Mouse (Mus musculus) heart, embryonic 11.5 days (tissue): Measurements from ENCODE around the gene Otogl. TPM values are rescaled to one million over a fixed set of nuclear protein-coding genes. Genes with fewer than 3 reads are reported as not detected.

Experiments used
- ATAC-seq: fragments of 200-750 bp; cut with Nextera tagmentation; replicated peaks from 2 replicates; pipeline ENCODE4 v1.8.0; 2017; ENCODE audit warnings: moderate library complexity; ENCODE audit not compliant: insufficient number of reproducible peaks, low FRiP score, low TSS enrichment
- H3K27ac ChIP-seq: fragments of 300-500 bp; sonication (generic); 2 replicates; pipeline ENCODE4 v1.5.1; 2014; ENCODE audit warnings: mild to moderate bottlenecking, low read depth, low read length
- H3K27me3 ChIP-seq: fragments of 300-500 bp; sonication (generic); 2 replicates; pipeline ENCODE4 v1.6.1; 2014; ENCODE audit warnings: mild to moderate bottlenecking, low read length, mixed read lengths; ENCODE audit not compliant: control insufficient read depth, insufficient read depth
- H3K36me3 ChIP-seq: fragments of 300-500 bp; sonication (generic); 2 replicates; pipeline ENCODE4 v1.6.1; 2014; ENCODE audit warnings: mild to moderate bottlenecking, low read length, moderate library complexity, mixed read lengths; ENCODE audit not compliant: control insufficient read depth, insufficient read depth
- H3K4me1 ChIP-seq: fragments of 300-500 bp; sonication (generic); 2 replicates; pipeline ENCODE4 v1.6.1; 2014; ENCODE audit warnings: low read length; ENCODE audit not compliant: control insufficient read depth, insufficient read depth
- H3K4me2 ChIP-seq: fragments of 300-500 bp; sonication (generic); 2 replicates; pipeline ENCODE4 v1.6.1; 2014; ENCODE audit warnings: mild to moderate bottlenecking, moderate library complexity
- H3K4me3 ChIP-seq: fragments of 300-500 bp; sonication (generic); 2 replicates; pipeline ENCODE4 v1.5.1; 2014; ENCODE audit warnings: low read depth, low read length
- H3K9ac ChIP-seq: fragments of 300-500 bp; sonication (generic); 2 replicates; pipeline ENCODE4 v1.6.1; 2014; ENCODE audit warnings: mild to moderate bottlenecking, low read depth, low read length, moderate library complexity
- H3K9me3 ChIP-seq: fragments of 300-500 bp; sonication (generic); replicated peaks from 2 replicates; pipeline ENCODE4 v1.6.1; 2016; ENCODE audit warnings: low read length; ENCODE audit not compliant: control insufficient read depth
- WGBS: fragments of 180-500 bp; shearing (Covaris S2); extraction: QIAGEN DNeasy Blood & Tissue Kit; methylation state at CpG from one replicate; pipeline ENCODE4 v1.1.7; 2014; ENCODE audit not compliant: insufficient replicate concordance; 5-methylcytosine and 5-hydroxymethylcytosine counted together
- polyA plus RNA-seq: library from polyadenylated mRNA; unstranded; fragments of >200 nt; fragmentation: Nextera tagmentation; extraction: Ambion mirVana; gene quantifications from 2 replicates; pipeline ENCODE4 v1.2.1, GENCODE M21; 2014

The Otogl gene
- polyA plus RNA-seq, 1 experiment from 2014 or later, result 0.27 TPM

GRCm38 (mm10) chr10:107868904-107869303 lies 43.0 kb downstream of the Otogl start:
- Histone ChIP-seq H3K27ac (no peak overlapping the region), H3K9ac (no peak overlapping the region), H3K36me3 (no peaks in the 10 kb centered on the region), H3K9me3 (no peaks in the 10 kb centered on the region), H3K4me2 (no peak overlapping the region), H3K4me1 (no peaks in the 10 kb centered on the region), H3K27me3 (no peaks in the 10 kb centered on the region), H3K4me3 (no peak overlapping the region)
- WGBS, result 86% methylated on average over 8 of the region's 8 CpGs
- no peak for ATAC-seq

- no peak overlapping the region for H3K4me2 ChIP-seq
- H3K9me3 ChIP-seq, result no peaks in the 10 kb centered on the region
- 67% methylated on average over 4 of the region's 4 CpGs for WGBS
- no peak overlapping the region for H3K27ac ChIP-seq
- H3K4me1 ChIP-seq, result no peaks in the 10 kb centered on the region
- ATAC-seq, result no peak
- no peaks in the 10 kb centered on the region for H3K36me3 ChIP-seq
- H3K4me3 ChIP-seq, result no peak overlapping the region
- no peak overlapping the region for H3K9ac ChIP-seq
- H3K27me3 ChIP-seq, result no peaks in the 10 kb centered on the region
Observed at GRCm38 (mm10) chr10:107867414-107867813, 44.5 kb downstream of the Otogl start.

GRCm38 (mm10) chr10:107860235-107860917 lies 51.6 kb downstream of the Otogl start:
- H3K9ac ChIP-seq, result no peak overlapping the region
- no peaks in the 10 kb centered on the region for H3K9me3 ChIP-seq
- H3K27me3 ChIP-seq, result no peaks in the 10 kb centered on the region
- no peak for ATAC-seq
- H3K4me3 ChIP-seq, result no peak overlapping the region
- H3K4me2 ChIP-seq, result no peak overlapping the region
- H3K27ac ChIP-seq, result no peak overlapping the region
- H3K36me3 ChIP-seq, result no peaks in the 10 kb centered on the region
- WGBS, result 80% methylated on average over 8 of the region's 8 CpGs
- H3K4me1 ChIP-seq, result no peaks in the 10 kb centered on the region

- no peak overlapping the region for H3K27ac ChIP-seq
- H3K36me3 ChIP-seq, result no peaks in the 10 kb centered on the region
- 89% methylated on average over 3 of the region's 3 CpGs for WGBS
- H3K4me1 ChIP-seq, result no peaks in the 10 kb centered on the region
- H3K4me2 ChIP-seq, result no peak overlapping the region
- no peak for ATAC-seq
- H3K4me3 ChIP-seq, result no peak overlapping the region
- no peaks in the 10 kb centered on the region for H3K27me3 ChIP-seq
- no peaks in the 10 kb centered on the region for H3K9me3 ChIP-seq
- no peak overlapping the region for H3K9ac ChIP-seq
Observed at GRCm38 (mm10) chr10:107859220-107859619, 52.7 kb downstream of the Otogl start.

- H3K27ac ChIP-seq, result no peak overlapping the region
- no peak overlapping the region for H3K4me3 ChIP-seq
- no peaks in the 10 kb centered on the region for H3K36me3 ChIP-seq
- H3K9ac ChIP-seq, result no peak overlapping the region
- WGBS, result 29% methylated on average over 7 of the region's 7 CpGs
- no peaks in the 10 kb centered on the region for H3K27me3 ChIP-seq
- no peaks in the 10 kb centered on the region for H3K9me3 ChIP-seq
- no peak overlapping the region for H3K4me2 ChIP-seq
- ATAC-seq, result no peak
- H3K4me1 ChIP-seq, result no peaks in the 10 kb centered on the region
Observed at GRCm38 (mm10) chr10:107858684-107859083, 53.2 kb downstream of the Otogl start.

- 84% methylated on average over 1 of the region's 1 CpGs for WGBS
- no peak overlapping the region for H3K4me2 ChIP-seq
- no peak overlapping the region for H3K27ac ChIP-seq
- H3K36me3 ChIP-seq, result no peaks in the 10 kb centered on the region
- H3K4me3 ChIP-seq, result no peak overlapping the region
- no peaks in the 10 kb centered on the region for H3K4me1 ChIP-seq
- H3K9ac ChIP-seq, result no peak overlapping the region
- no peaks in the 10 kb centered on the region for H3K9me3 ChIP-seq
- ATAC-seq, result no peak
- no peaks in the 10 kb centered on the region for H3K27me3 ChIP-seq
Observed at GRCm38 (mm10) chr10:107844906-107845305, 67.0 kb downstream of the Otogl start.

GRCm38 (mm10) chr10:107834452-107835239 lies 77.3 kb downstream of the Otogl start:
- no peaks in the 10 kb centered on the region for H3K9me3 ChIP-seq
- ATAC-seq, result no peak
- no peak overlapping the region for H3K4me3 ChIP-seq
- H3K36me3 ChIP-seq, result no peaks in the 10 kb centered on the region
- no peak overlapping the region for H3K9ac ChIP-seq
- H3K4me1 ChIP-seq, result no peaks in the 10 kb centered on the region
- no peak overlapping the region for H3K4me2 ChIP-seq
- no peak overlapping the region for H3K27ac ChIP-seq
- no peaks in the 10 kb centered on the region for H3K27me3 ChIP-seq
- 69% methylated on average over 4 of the region's 4 CpGs for WGBS

GRCm38 (mm10) chr10:107829151-107829550 lies 82.8 kb downstream of the Otogl start:
- no peaks in the 10 kb centered on the region for H3K4me1 ChIP-seq
- H3K4me3 ChIP-seq, result no peak overlapping the region
- H3K36me3 ChIP-seq, result no peaks in the 10 kb centered on the region
- no peak overlapping the region for H3K27ac ChIP-seq
- no peaks in the 10 kb centered on the region for H3K9me3 ChIP-seq
- no peak overlapping the region for H3K9ac ChIP-seq
- WGBS, result 70% methylated on average over 6 of the region's 6 CpGs
- ATAC-seq, result no peak
- H3K4me2 ChIP-seq, result no peak overlapping the region
- H3K27me3 ChIP-seq, result no peaks in the 10 kb centered on the region
